Mouse (Mus musculus): ENCODE results near the gene Gldn. TPM values are rescaled to one million over a fixed set of nuclear protein-coding genes. Genes with fewer than 3 reads are reported as not detected.

The Gldn gene
- polyA plus RNA-seq, 1 experiment from 2014 or later = not detected

DNA sequence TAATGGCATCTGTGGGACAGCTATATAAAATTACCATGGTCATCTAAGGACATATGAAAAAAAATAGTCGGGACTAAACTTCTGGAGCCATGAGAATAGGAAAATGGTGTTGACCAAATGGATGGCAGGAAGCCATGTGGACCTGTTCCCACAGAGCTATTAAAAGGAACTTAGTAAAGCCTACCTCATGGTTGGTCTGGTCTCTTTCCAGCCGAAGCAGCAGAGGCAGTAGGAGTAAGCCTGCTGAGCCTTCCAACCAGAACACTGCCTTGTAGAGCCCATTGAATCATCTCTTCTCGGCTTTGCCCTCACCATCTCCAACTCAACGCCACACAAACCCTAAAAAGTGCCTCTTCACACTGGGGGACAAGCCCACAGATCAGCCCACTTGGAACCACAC is 15.0 kb downstream of the Gldn start:
- Histone ChIP-seq H3K9me3 (replicated peaks) (no peaks in the 10 kb centered on the region), H3K27me3 (replicated peaks) (no peaks in the 10 kb centered on the region), H3K36me3 (no peaks in the 10 kb centered on the region), H3K9ac (no peak overlapping the region), H3K4me1 (replicated peaks) (no peaks in the 10 kb centered on the region), H3K27ac (ENCODE audit: poor library complexity, severe bottlenecking) (no peak overlapping the region), H3K4me2 (no peak overlapping the region), H3K4me3 (no peak overlapping the region)
- WGBS = 69% methylated on average over 4 of the region's 4 CpGs
- ATAC-seq (ENCODE audit: insufficient number of reproducible peaks, low FRiP score) = no peak

DNA sequence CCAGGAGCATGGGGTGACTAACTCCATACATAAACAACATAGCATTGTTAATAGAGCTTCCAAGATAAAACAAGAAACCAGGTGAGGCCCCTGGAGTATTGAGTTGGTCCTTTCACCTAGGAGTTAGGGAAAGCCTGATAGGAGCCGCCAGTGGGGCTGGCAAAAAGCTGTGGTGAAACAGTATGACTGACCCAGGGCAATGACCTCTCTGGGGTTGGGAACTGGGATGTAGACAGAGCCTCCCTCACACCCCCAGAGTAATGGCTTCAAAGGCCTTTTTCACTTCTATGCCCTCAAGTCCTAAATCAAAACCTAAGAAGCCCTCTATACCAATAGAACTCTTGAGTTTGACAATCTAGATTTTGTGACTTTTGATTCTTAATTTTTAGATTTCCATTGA is 21.9 kb downstream of the Gldn start:
- H3K27me3 ChIP-seq (replicated peaks) = no peaks in the 10 kb centered on the region
- H3K4me2 ChIP-seq = no peak overlapping the region
- WGBS = 70% methylated on average over 1 of the region's 1 CpGs
- no peak overlapping the region for H3K27ac ChIP-seq (ENCODE audit: poor library complexity, severe bottlenecking)
- H3K36me3 ChIP-seq = no peaks in the 10 kb centered on the region
- H3K9ac ChIP-seq = no peak overlapping the region
- H3K4me1 ChIP-seq (replicated peaks) = no peaks in the 10 kb centered on the region
- ATAC-seq (ENCODE audit: insufficient number of reproducible peaks, low FRiP score) = no peak
- no peak overlapping the region for H3K4me3 ChIP-seq
- no peaks in the 10 kb centered on the region for H3K9me3 ChIP-seq (replicated peaks)

DNA sequence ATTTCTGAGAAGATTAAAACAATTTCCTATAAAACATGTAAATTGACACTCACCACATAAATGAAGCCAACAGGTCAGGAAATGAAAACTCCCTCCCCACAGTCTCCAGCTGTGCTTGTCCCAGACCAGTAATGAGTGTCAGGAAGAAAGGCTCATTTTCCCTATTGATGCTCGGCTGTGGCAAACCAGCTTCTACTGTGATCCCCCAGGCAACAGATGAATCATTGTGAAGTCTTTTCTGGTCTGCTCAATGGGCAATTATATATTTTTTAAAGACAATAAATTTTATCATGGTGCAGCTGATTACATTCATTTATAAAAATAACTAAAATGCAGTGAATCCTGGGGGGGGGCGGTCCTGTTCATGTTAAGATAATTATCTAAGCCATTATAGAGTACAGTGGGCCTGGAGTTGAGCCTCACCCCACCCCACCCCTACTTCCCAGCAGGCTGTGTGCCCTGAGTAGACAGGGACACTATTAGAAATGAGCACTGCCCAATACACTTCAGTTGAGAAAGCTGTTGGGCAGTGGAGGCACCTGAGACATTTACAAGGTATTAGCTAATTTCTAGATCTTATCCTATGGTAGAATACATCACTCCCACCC is 22.6 kb downstream of the Gldn start:
- Histone ChIP-seq H3K4me1 (replicated peaks) (no peaks in the 10 kb centered on the region), H3K4me3 (no peak overlapping the region), H3K36me3 (no peaks in the 10 kb centered on the region), H3K9ac (no peak overlapping the region), H3K27me3 (replicated peaks) (no peaks in the 10 kb centered on the region), H3K9me3 (replicated peaks) (no peaks in the 10 kb centered on the region), H3K4me2 (no peak overlapping the region), H3K27ac (ENCODE audit: poor library complexity, severe bottlenecking) (no peak overlapping the region)
- no peak for ATAC-seq (ENCODE audit: insufficient number of reproducible peaks, low FRiP score)
- WGBS = 60% methylated on average over 2 of the region's 2 CpGs

DNA sequence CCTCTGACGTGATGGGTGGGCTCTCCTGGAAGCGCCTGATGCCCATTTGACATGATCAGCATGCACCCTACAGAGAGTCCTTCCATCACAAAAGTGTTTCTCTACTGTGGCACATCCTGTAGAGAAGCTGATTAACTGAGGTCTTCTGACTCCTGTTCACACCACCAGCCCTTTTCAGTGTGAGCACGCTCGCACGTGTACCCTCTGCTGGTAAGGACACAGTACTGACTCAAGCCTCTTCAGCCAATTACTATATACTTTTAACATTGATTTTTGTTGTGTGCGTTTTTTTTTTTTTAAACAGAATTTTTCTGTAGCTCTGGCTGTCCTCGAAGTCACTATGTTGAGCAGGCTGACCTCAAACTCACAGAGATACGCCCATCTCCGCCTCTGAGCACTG is 30.1 kb downstream of the Gldn start:
- Histone ChIP-seq H3K4me1 (replicated peaks) (no peaks in the 10 kb centered on the region), H3K27ac (ENCODE audit: poor library complexity, severe bottlenecking) (no peak overlapping the region), H3K4me2 (no peak overlapping the region), H3K9ac (no peak overlapping the region), H3K27me3 (replicated peaks) (peaks cover 2% of the 10 kb centered on the region; the same call in 1 of the 2 replicates), H3K9me3 (replicated peaks) (no peaks in the 10 kb centered on the region), H3K36me3 (no peaks in the 10 kb centered on the region), H3K4me3 (no peak overlapping the region)
- ATAC-seq (ENCODE audit: insufficient number of reproducible peaks, low FRiP score) = no peak
- WGBS = 63% methylated on average over 9 of the region's 9 CpGs

DNA sequence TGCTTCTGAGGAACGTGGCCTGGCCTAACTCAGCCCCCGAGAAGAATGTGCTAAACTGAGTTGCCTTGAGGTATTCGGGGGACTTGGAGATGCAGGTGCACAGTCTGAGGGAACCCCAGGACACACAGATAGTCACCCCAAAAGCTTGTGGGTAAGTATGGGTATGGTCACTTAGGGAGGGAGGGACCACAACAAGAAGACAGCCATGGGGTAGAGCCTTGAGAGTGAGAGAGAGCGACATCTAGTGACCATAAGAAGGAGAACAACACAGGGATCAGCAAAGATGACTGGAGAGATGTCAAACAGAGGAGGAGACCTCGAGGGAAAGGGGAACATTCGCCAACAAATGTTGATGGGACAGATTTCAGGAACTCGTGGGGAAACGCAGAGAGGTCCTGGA is 37.2 kb downstream of the Gldn start:
- Histone ChIP-seq H3K27me3 (replicated peaks) (no peaks in the 10 kb centered on the region), H3K27ac (ENCODE audit: poor library complexity, severe bottlenecking) (no peak overlapping the region), H3K9ac (no peak overlapping the region), H3K36me3 (no peaks in the 10 kb centered on the region), H3K9me3 (replicated peaks) (no peaks in the 10 kb centered on the region), H3K4me3 (no peak overlapping the region), H3K4me2 (no peak overlapping the region), H3K4me1 (replicated peaks) (no peaks in the 10 kb centered on the region)
- no peak for ATAC-seq (ENCODE audit: insufficient number of reproducible peaks, low FRiP score)
- WGBS = 40% methylated on average over 8 of the region's 8 CpGs

DNA sequence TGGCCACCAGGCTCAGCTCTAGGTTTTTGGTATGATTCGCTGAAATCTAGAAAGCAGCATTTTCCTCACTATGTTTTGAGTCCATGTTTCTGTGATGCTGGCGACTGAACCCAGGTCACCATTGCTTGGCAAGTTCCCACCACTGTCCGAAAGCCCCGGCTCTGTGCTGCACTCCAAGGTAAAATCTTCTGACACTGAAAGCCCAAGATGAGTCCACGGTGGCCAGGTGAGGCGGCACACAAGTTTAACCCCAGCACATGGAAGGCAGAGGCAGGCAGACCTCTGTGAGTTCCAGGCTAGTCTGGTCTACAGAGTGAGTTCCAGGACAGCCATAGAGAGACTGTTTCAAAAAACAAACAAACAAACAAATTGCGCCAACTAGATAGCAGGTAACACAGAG is 42.9 kb downstream of the Gldn start:
- 82% methylated on average over 7 of the region's 7 CpGs for WGBS
- Histone ChIP-seq H3K9me3 (replicated peaks) (no peaks in the 10 kb centered on the region), H3K4me2 (no peak overlapping the region), H3K27ac (ENCODE audit: poor library complexity, severe bottlenecking) (no peak overlapping the region), H3K36me3 (no peaks in the 10 kb centered on the region), H3K9ac (no peak overlapping the region), H3K4me3 (no peak overlapping the region), H3K27me3 (replicated peaks) (no peaks in the 10 kb centered on the region), H3K4me1 (replicated peaks) (no peaks in the 10 kb centered on the region)
- ATAC-seq (ENCODE audit: insufficient number of reproducible peaks, low FRiP score) = no peak

DNA sequence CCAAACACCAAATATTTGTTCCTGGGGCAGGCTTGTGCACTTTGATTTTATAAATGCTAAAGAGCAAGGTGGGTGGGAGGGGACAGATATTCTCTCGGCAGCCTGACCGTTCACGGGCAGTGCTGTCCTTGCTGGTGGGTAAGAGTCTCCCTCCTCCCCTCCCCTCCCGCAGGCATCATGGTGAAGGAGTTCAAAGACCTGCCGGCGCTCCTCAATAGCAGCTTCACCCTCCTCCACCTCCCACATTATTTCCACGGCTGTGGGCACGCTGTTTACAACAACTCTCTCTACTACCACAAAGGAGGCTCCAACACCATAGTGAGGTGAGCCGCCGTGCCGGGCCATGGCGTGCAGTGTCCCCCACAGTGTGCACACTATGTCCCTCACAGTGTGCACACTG is 49.3 kb downstream of the Gldn start:
- no peak overlapping the region for H3K4me2 ChIP-seq
- H3K27me3 ChIP-seq (replicated peaks) = no peaks in the 10 kb centered on the region
- no peak for ATAC-seq (ENCODE audit: insufficient number of reproducible peaks, low FRiP score)
- no peak overlapping the region for H3K27ac ChIP-seq (ENCODE audit: poor library complexity, severe bottlenecking)
- H3K9me3 ChIP-seq (replicated peaks) = no peaks in the 10 kb centered on the region
- H3K9ac ChIP-seq = no peak overlapping the region
- H3K4me3 ChIP-seq = no peak overlapping the region
- H3K36me3 ChIP-seq = no peaks in the 10 kb centered on the region
- 81% methylated on average over 12 of the region's 12 CpGs for WGBS
- no peaks in the 10 kb centered on the region for H3K4me1 ChIP-seq (replicated peaks)

DNA sequence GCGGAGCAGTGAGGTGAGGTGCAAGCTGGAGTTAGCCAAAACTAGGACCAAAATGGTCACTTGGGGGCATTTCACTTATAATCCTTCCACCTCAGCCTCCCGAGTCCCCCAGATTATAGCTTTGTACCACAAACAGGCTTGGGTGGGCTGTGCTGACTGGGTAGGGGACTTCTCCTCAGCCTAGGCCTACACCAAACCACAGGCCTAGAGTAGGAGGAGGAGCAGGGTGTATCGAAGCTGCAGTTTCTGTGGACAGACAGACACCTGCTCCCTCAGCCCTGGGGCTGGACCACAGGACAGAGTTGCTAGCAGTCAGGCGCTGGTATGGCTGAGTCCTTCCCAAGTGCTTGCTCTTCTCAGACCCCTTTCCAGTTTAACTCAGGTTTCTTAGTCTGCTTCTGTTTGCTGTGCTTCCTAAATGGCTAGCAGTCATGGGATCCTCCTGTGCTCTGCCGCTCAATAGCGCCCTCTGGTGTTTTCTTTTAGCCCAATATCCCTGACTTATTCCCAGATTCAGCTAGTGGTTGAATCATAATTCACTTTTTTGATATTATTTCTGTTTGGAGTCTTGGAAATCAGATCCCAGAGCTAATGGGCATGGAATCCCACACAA is 50.4 kb downstream of the Gldn start:
- no peak for ATAC-seq (ENCODE audit: insufficient number of reproducible peaks, low FRiP score)
- no peak overlapping the region for H3K9ac ChIP-seq
- WGBS = 42% methylated on average over 6 of the region's 6 CpGs
- H3K9me3 ChIP-seq (replicated peaks) = no peaks in the 10 kb centered on the region
- no peaks in the 10 kb centered on the region for H3K4me1 ChIP-seq (replicated peaks)
- H3K36me3 ChIP-seq = no peaks in the 10 kb centered on the region
- H3K4me2 ChIP-seq = no peak overlapping the region
- no peaks in the 10 kb centered on the region for H3K27me3 ChIP-seq (replicated peaks)
- no peak overlapping the region for H3K27ac ChIP-seq (ENCODE audit: poor library complexity, severe bottlenecking)
- H3K4me3 ChIP-seq = no peak overlapping the region

DNA sequence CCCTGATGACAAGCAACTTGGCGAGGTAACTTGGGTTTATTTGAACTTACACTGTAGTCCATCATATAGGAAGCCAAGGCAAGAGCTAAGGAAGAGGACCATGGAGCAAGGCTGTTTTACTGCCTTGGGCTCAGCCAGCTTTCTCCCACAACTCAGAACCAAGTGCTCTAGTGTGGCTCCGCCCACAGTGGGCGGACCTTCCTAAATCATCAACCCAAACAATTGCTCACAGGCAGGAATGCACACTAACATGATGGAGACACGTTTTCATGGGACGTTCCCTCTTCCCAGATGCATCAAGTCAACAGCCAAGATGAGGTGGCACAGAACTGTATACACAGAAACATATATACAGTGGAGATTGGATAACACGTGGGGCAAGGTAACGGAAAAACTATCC is 55.7 kb downstream of the Gldn start:
- no peak overlapping the region for H3K9ac ChIP-seq
- H3K4me3 ChIP-seq = no peak overlapping the region
- no peak overlapping the region for H3K27ac ChIP-seq (ENCODE audit: poor library complexity, severe bottlenecking)
- 68% methylated on average over 7 of the region's 7 CpGs for WGBS
- H3K4me2 ChIP-seq = no peak overlapping the region
- no peak for ATAC-seq (ENCODE audit: insufficient number of reproducible peaks, low FRiP score)
- no peaks in the 10 kb centered on the region for H3K4me1 ChIP-seq (replicated peaks)
- H3K36me3 ChIP-seq = no peaks in the 10 kb centered on the region
- H3K27me3 ChIP-seq (replicated peaks) = no peaks in the 10 kb centered on the region
- H3K9me3 ChIP-seq (replicated peaks) = no peaks in the 10 kb centered on the region

DNA sequence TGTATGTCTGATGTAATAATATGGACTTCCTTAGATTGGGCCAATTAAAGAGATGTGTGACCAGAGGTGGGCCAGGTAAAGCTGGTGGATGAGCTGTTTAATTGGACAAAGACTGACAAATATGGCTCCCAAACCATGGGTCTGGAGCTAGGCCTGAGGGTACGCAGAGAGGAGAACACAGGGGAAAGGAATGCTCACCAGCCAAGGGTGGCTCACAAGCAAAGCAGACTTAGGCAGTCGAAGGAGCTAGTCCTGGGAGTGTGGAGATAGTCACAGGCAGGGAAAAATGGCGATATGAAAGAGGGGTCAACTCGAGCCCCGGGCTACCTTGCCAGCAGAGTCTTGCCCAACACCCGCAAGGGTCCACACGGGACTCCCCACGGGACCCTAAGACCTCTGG is 70.5 kb downstream of the Gldn start:
- H3K4me3 ChIP-seq = no peak overlapping the region
- H3K36me3 ChIP-seq = no peaks in the 10 kb centered on the region
- no peaks in the 10 kb centered on the region for H3K27me3 ChIP-seq (replicated peaks)
- no peaks in the 10 kb centered on the region for H3K9me3 ChIP-seq (replicated peaks)
- ATAC-seq (ENCODE audit: insufficient number of reproducible peaks, low FRiP score) = no peak
- H3K4me2 ChIP-seq = no peak overlapping the region
- no peaks in the 10 kb centered on the region for H3K4me1 ChIP-seq (replicated peaks)
- 88% methylated on average over 5 of the region's 8 CpGs for WGBS
- H3K9ac ChIP-seq = no peak overlapping the region
- H3K27ac ChIP-seq (ENCODE audit: poor library complexity, severe bottlenecking) = no peak overlapping the region
